In the genomic region with DNA sequence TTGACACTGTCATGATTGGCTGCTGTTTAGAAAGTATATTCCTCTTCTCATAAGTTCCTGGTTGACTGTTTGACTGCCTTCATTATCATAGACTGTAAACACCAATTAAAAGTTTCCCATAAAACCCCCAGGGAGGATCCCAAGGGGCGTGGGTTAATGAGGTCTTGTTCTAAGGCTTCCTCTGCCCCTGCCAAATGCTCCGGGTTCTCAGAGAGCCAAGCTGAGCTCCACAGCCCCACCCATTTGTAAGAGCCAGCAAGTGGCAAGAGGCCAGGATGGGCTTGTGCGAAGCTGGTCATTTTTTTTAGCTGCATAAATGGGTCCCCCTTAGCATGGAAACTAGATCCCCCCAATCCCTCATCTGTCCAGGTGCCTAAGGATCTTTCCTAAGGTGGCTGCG, we compare ENCODE assay signal across 18 mouse cellular contexts. TPM values are rescaled to one million over a fixed set of nuclear protein-coding genes. Genes with fewer than 3 reads are reported as not detected.
DNase-seq lines count a peak whose midpoint lies in the region; ATAC-seq and TF ChIP-seq lines count a peak whose summit lies in the region.
"Had no signal": no experiment of that assay in that cellular context is flagged by ENCODE, and none has a peak within 500 bp of the region (broad histone marks: within the 10 kb centered on the region; RNA-seq: fewer than 3 reads in every experiment).

No protein-coding gene starts in this region.

- no peak for TF ChIP-seq CTCF in gastrocnemius, adult 2 months (IDR thresholded peaks at IDR 0.05)

- no peak for ATAC-seq in kidney, embryonic 14.5 days (ENCODE audit: low FRiP score, low TSS enrichment)
- ATAC-seq: CD4-positive, CD25-positive, alpha-beta regulatory T cell, adult 4 months; intestine, embryonic 15.5 days; midbrain, embryonic 13.5 days had no signal

- H3K36me3 ChIP-seq in kidney, embryonic 14.5 days (ENCODE audit: control insufficient read depth, insufficient read depth, low read length) = no peaks in the 10 kb centered on the region
- no peaks in the 10 kb centered on the region for H3K36me3 ChIP-seq in heart, embryonic 10.5 days
- H3K36me3 ChIP-seq: embryonic facial prominence, embryonic 13.5 days; intestine, embryonic 15.5 days; limb, embryonic 13.5 days; midbrain, embryonic 13.5 days had no signal

- no peak overlapping the region for H3K4me3 ChIP-seq in kidney, embryonic 14.5 days (ENCODE audit: low read length)
- no peak overlapping the region for H3K4me3 ChIP-seq in gastrocnemius, adult 2 months
- no peak overlapping the region for H3K4me3 ChIP-seq in heart, embryonic 10.5 days
- H3K4me3 ChIP-seq: embryonic facial prominence, embryonic 13.5 days; intestine, embryonic 15.5 days; limb, embryonic 13.5 days; midbrain, embryonic 13.5 days had no signal

- H3K9ac ChIP-seq in kidney, embryonic 14.5 days (ENCODE audit: low read depth, low read length) = no peak overlapping the region
- H3K9ac ChIP-seq: embryonic facial prominence, embryonic 13.5 days; intestine, embryonic 15.5 days; limb, embryonic 13.5 days; lung, embryonic 14.5 days; midbrain, embryonic 13.5 days had no signal

- peak; percentile 20 for DNase-seq in kidney, postnatal 14 days
- peak; percentile 59 for DNase-seq in gastrocnemius, adult 2 months
- peak; percentile 7 for DNase-seq in heart, embryonic 10.5 days (ENCODE audit: low spot score)
- DNase-seq in lung, postnatal 4 days = peak; percentile 31 to 32
- no peak for DNase-seq in ovary, adult 18-20 months (ENCODE audit: low spot score)
- no peak for DNase-seq in right cerebral cortex, postnatal 14 days
- DNase-seq: cerebellum, adult 9-11 months; kidney, postnatal 36 days; lung, embryonic 14.5 days; thymus, postnatal 14 days had no signal

- H3K4me2 ChIP-seq in kidney, embryonic 14.5 days (replicated peaks; ENCODE audit: low read depth, low read length) = no peak overlapping the region
- H3K4me2 ChIP-seq: embryonic facial prominence, embryonic 13.5 days; intestine, embryonic 15.5 days; limb, embryonic 13.5 days; lung, embryonic 14.5 days; midbrain, embryonic 13.5 days had no signal

- H3K27me3 ChIP-seq in kidney, embryonic 14.5 days (ENCODE audit: control insufficient read depth, insufficient read depth, low read length) = no peaks in the 10 kb centered on the region
- H3K27me3 ChIP-seq in heart, embryonic 10.5 days (ENCODE audit: insufficient read depth, poor library complexity, severe bottlenecking) = no peaks in the 10 kb centered on the region
- H3K27me3 ChIP-seq: intestine, embryonic 15.5 days had no signal

- no peaks in the 10 kb centered on the region for H3K4me1 ChIP-seq in kidney, embryonic 14.5 days (ENCODE audit: control insufficient read depth, insufficient read depth, low read length)
- no peaks in the 10 kb centered on the region for H3K4me1 ChIP-seq in heart, embryonic 10.5 days
- H3K4me1 ChIP-seq: intestine, embryonic 15.5 days; limb, embryonic 13.5 days; midbrain, embryonic 13.5 days had no signal

- intact Hi-C loops in gastrocnemius, adult 2 months (cut with DNase I) = no loop called here

- no peak overlapping the region for H3K27ac ChIP-seq in kidney, embryonic 14.5 days (ENCODE audit: low read depth, low read length)
- 0 out of 2 replicates have a peak overlapping the region, but pooled peaks have one; percentile 28 for H3K27ac ChIP-seq in gastrocnemius, adult 2 months
- H3K27ac ChIP-seq in heart, embryonic 10.5 days = no peak overlapping the region
- H3K27ac ChIP-seq: embryonic facial prominence, embryonic 13.5 days; intestine, embryonic 15.5 days; limb, embryonic 13.5 days; midbrain, embryonic 13.5 days had no signal

- no peaks in the 10 kb centered on the region for H3K9me3 ChIP-seq in kidney, embryonic 14.5 days (ENCODE audit: control insufficient read depth, low read length)
- H3K9me3 ChIP-seq in heart, embryonic 10.5 days = no peaks in the 10 kb centered on the region
- H3K9me3 ChIP-seq: embryonic facial prominence, embryonic 13.5 days; intestine, embryonic 15.5 days; limb, embryonic 13.5 days; midbrain, embryonic 13.5 days had no signal

- 36% methylated on average over 4 of the region's 4 CpGs for WGBS in kidney, embryonic 14.5 days
- 48% methylated on average over 4 of the region's 4 CpGs for WGBS in heart, embryonic 10.5 days

RNA-seq across cellular contexts. Expression of gene 4930438A08Rik, which starts 27.3 kb away (rescaled TPM):
- not detected in 2 replicates for polyA plus RNA-seq in kidney, embryonic 14.5 days (2014; fragmentation: Nextera tagmentation; extraction: Ambion mirVana)
- total RNA-seq in gastrocnemius, adult 2 months (2021) = not detected
- not detected in 2 replicates for polyA plus RNA-seq in heart, embryonic 10.5 days (2016; fragmentation: Nextera tagmentation; extraction: Ambion mirVana)
- total RNA-seq: left cerebral cortex, adult 18-20 months had no signal
- polyA plus RNA-seq: CD4-positive, CD25-positive, alpha-beta regulatory T cell, adult 4 months; embryonic facial prominence, embryonic 13.5 days; intestine, embryonic 15.5 days; lung, embryonic 14.5 days; midbrain, embryonic 13.5 days; neural tube, embryonic 11.5 days had no signal

RNA-seq across cellular contexts. Expression of gene Irgm2, which starts 47.9 kb away (rescaled TPM):
- polyA plus RNA-seq in kidney, embryonic 14.5 days (2014; fragmentation: Nextera tagmentation; extraction: Ambion mirVana) = 0.84 and 1.9 TPM in 2 replicates
- total RNA-seq in gastrocnemius, adult 2 months (2021) = 10 to 100 TPM in 1 of 2 experiments, 1 to 10 TPM in 1; 8.7 to 14.6 TPM
- 0.90 and 1.1 TPM in 2 replicates for polyA plus RNA-seq in heart, embryonic 10.5 days (2016; fragmentation: Nextera tagmentation; extraction: Ambion mirVana)

RNA-seq across cellular contexts. Expression of gene Igtp, which starts 47.9 kb away (rescaled TPM):
- 3.3 and 4.2 TPM in 2 replicates for polyA plus RNA-seq in kidney, embryonic 14.5 days (2014; fragmentation: Nextera tagmentation; extraction: Ambion mirVana)
- 1 to 10 TPM; 6.5 to 9.7 TPM for total RNA-seq in gastrocnemius, adult 2 months (2021)
- polyA plus RNA-seq in heart, embryonic 10.5 days (2016; fragmentation: Nextera tagmentation; extraction: Ambion mirVana) = 3.1 and 3.4 TPM in 2 replicates

RNA-seq across cellular contexts. Expression of gene Zfp692, which starts 59.6 kb away (rescaled TPM):
- polyA plus RNA-seq in kidney, embryonic 14.5 days (2014; fragmentation: Nextera tagmentation; extraction: Ambion mirVana) = 19.3 and 23.1 TPM in 2 replicates
- 1 to 10 TPM; 4.1 to 5.0 TPM for total RNA-seq in gastrocnemius, adult 2 months (2021)
- 18.5 and 19.2 TPM in 2 replicates for polyA plus RNA-seq in heart, embryonic 10.5 days (2016; fragmentation: Nextera tagmentation; extraction: Ambion mirVana)

Comparison
In these comparisons a context has a peak if more than half of its experiments do, and no peak if none do; other contexts are left out.
1. DNase-seq: peak in kidney, postnatal 14 days (single experiment), gastrocnemius, adult 2 months (single experiment), heart, embryonic 10.5 days (single experiment) and lung, postnatal 4 days (2 of 2); none in ovary, adult 18-20 months (single experiment) and right cerebral cortex, postnatal 14 days (single experiment).